Mouse (Mus musculus): ENCODE measurements around the gene Srgn. TPM values are rescaled to one million over a fixed set of nuclear protein-coding genes. Genes with fewer than 3 reads are reported as not detected.
"Not testable (repeated sequence)": the region's sequence is repeated elsewhere in the genome, so short reads cannot be mapped to it uniquely, and the experiment has no call there.

The Srgn gene
- total and polyA plus RNA-seq, 2 experiments from 2014 or later: 15.5 to 19.3 TPM

GRCm38 (mm10) chr10:62461321-62461720, 65.9 kb downstream of the Srgn start:
- no peak for DNase-seq (ENCODE audit: low spot score)

DNA sequence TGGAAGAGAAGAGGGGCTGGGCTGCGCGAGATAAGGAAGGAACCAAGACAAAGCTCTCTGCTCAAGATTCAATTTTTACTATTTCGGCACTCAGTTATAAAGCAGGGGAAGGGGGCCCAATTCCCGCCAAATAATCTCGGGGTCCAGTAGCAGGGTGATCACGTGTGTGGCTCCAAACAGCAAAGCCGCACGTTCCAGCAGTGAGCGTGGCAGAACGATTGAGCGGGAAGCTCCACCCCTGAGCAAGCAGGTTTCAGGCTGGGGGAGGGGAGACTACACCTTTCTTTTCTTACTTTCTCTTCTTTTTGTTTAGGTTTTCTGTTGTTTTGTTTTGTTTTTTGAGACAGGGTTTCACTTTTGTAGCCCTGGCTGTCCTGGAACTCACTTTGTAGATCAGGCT, 75.2 kb downstream of the Srgn start:
- H3K27ac ChIP-seq (ENCODE audit: low read depth, low read length); H3K9me3 ChIP-seq (ENCODE audit: low read length); ATAC-seq (ENCODE audit: low FRiP score); H3K4me2 ChIP-seq (ENCODE audit: low read depth, low read length, poor library complexity, severe bottlenecking); H3K4me3 ChIP-seq (ENCODE audit: low read depth, low read length); H3K4me1 ChIP-seq (ENCODE audit: insufficient read depth, low read length); H3K9ac ChIP-seq (replicated peaks; ENCODE audit: low read length, poor library complexity, severe bottlenecking); DNase-seq (ENCODE audit: low spot score); H3K27me3 ChIP-seq (ENCODE audit: insufficient read depth, low read length): not testable (repeated sequence)
- 75% methylated on average over 11 of the region's 11 CpGs for WGBS
- peaks cover 10% of the 10 kb centered on the region for H3K36me3 ChIP-seq (ENCODE audit: insufficient read depth, low read length)

More at GRCm38 (mm10) chr10:62461321-62461720, 65.9 kb downstream of the Srgn start:
- Histone ChIP-seq H3K4me3 (ENCODE audit: low read depth, low read length) (no peak overlapping the region), H3K36me3 (ENCODE audit: insufficient read depth, low read length) (peaks cover 20% of the 10 kb centered on the region; the same call in 1 of the 2 replicates), H3K4me2 (ENCODE audit: low read depth, low read length, poor library complexity, severe bottlenecking) (no peak overlapping the region), H3K4me1 (ENCODE audit: insufficient read depth, low read length) (no peaks in the 10 kb centered on the region), H3K27me3 (ENCODE audit: insufficient read depth, low read length) (no peaks in the 10 kb centered on the region), H3K27ac (ENCODE audit: low read depth, low read length) (no peak overlapping the region), H3K9ac (replicated peaks; ENCODE audit: low read length, poor library complexity, severe bottlenecking) (no peak overlapping the region), H3K9me3 (ENCODE audit: low read length) (no peaks in the 10 kb centered on the region)
- TF ChIP-seq CTCF (IDR thresholded peaks at IDR 0.05): no peak
- no peak for ATAC-seq (ENCODE audit: low FRiP score)

GRCm38 (mm10) chr10:62450280-62450640, 77.0 kb downstream of the Srgn start:
- no peak for DNase-seq (ENCODE audit: low spot score)
- Histone ChIP-seq H3K9me3 (ENCODE audit: low read length) (no peaks in the 10 kb centered on the region), H3K4me2 (ENCODE audit: low read depth, low read length, poor library complexity, severe bottlenecking) (peak overlapping the region; percentile 66), H3K27ac (ENCODE audit: low read depth, low read length) (peak overlapping the region; percentile 93), H3K4me1 (ENCODE audit: insufficient read depth, low read length) (peaks cover 8% of the 10 kb centered on the region; the same call in 1 of the 2 replicates), H3K36me3 (ENCODE audit: insufficient read depth, low read length) (peaks cover 19% of the 10 kb centered on the region), H3K9ac (replicated peaks; ENCODE audit: low read length, poor library complexity, severe bottlenecking) (0 out of 2 replicates have a peak overlapping the region, but pooled peaks have one; percentile 98), H3K27me3 (ENCODE audit: insufficient read depth, low read length) (no peaks in the 10 kb centered on the region), H3K4me3 (ENCODE audit: low read depth, low read length) (peak overlapping the region; percentile 94)
- 43% methylated on average over 18 of the region's 18 CpGs for WGBS
- no peak for ATAC-seq (ENCODE audit: low FRiP score)
- no peak for TF ChIP-seq CTCF (IDR thresholded peaks at IDR 0.05)

- TF ChIP-seq CTCF (IDR thresholded peaks at IDR 0.05): no peak
- Histone ChIP-seq H3K9me3 (ENCODE audit: low read length) (no peaks in the 10 kb centered on the region), H3K27me3 (ENCODE audit: insufficient read depth, low read length) (no peaks in the 10 kb centered on the region), H3K4me2 (ENCODE audit: low read depth, low read length, poor library complexity, severe bottlenecking) (peak within 1 kb of the TSS; percentile 66), H3K9ac (replicated peaks; ENCODE audit: low read length, poor library complexity, severe bottlenecking) (peak within 1 kb of the TSS; percentile 98), H3K36me3 (ENCODE audit: insufficient read depth, low read length) (peaks cover 25% of the 10 kb centered on the region), H3K27ac (ENCODE audit: low read depth, low read length) (peak within 1 kb of the TSS; percentile 93), H3K4me3 (ENCODE audit: low read depth, low read length) (peak within 1 kb of the TSS; percentile 94), H3K4me1 (ENCODE audit: insufficient read depth, low read length) (peaks cover 8% of the 10 kb centered on the region; the same call in 1 of the 2 replicates)
- peak; percentile 95 for ATAC-seq (ENCODE audit: low FRiP score)
- peak; percentile 95 for DNase-seq (ENCODE audit: low spot score)
- under 1% methylated on average over 73 of the region's 73 CpGs for WGBS
Measured at GRCm38 (mm10) chr10:62449364-62450279, 77.6 kb downstream of the Srgn start, which contains the start of the genes 4930507D05Rik and Supv3l1. TSS of gene 4930507D05Rik (plus strand) at chr10:62449489. TSS of gene Supv3l1 (minus strand) at chr10:62449738.

Other genes with a start within 250 kb of the Srgn start
- 103 and 119 TPM in 2 replicates for gene Hk1, start 147.5 kb downstream of the Srgn start, total RNA-seq (2014; rRNA removed)
- gene Hk1, start 147.5 kb downstream of the Srgn start, polyA plus RNA-seq (2015; fragmentation: Nextera tagmentation; extraction: Ambion mirVana): 157 and 163 TPM in 2 replicates
- gene Hkdc1, start 105.0 kb downstream of the Srgn start, total RNA-seq (2014; rRNA removed): 0.44 and 0.47 TPM in 2 replicates
- 0.29 and 0.46 TPM in 2 replicates for gene Hkdc1, start 105.0 kb downstream of the Srgn start, polyA plus RNA-seq (2015; fragmentation: Nextera tagmentation; extraction: Ambion mirVana)
- 1.7 and 2.7 TPM in 2 replicates for gene 4930507D05Rik, start 78.0 kb downstream of the Srgn start, total RNA-seq (2014; rRNA removed)
- 1.2 and 1.5 TPM in 2 replicates for gene 4930507D05Rik, start 78.0 kb downstream of the Srgn start, polyA plus RNA-seq (2015; fragmentation: Nextera tagmentation; extraction: Ambion mirVana)
- 23.4 and 26.6 TPM in 2 replicates for gene Supv3l1, start 77.7 kb downstream of the Srgn start, total RNA-seq (2014; rRNA removed)
- gene Supv3l1, start 77.7 kb downstream of the Srgn start, polyA plus RNA-seq (2015; fragmentation: Nextera tagmentation; extraction: Ambion mirVana): 15.5 and 16.1 TPM in 2 replicates
- gene Vps26a, start 40.6 kb downstream of the Srgn start, total RNA-seq (2014; rRNA removed): 28.6 and 31.4 TPM in 2 replicates
- gene Vps26a, start 40.6 kb downstream of the Srgn start, polyA plus RNA-seq (2015; fragmentation: Nextera tagmentation; extraction: Ambion mirVana): 41.8 and 42.6 TPM in 2 replicates
- 70.5 and 84.2 TPM in 2 replicates for gene Kif1bp, start 51.0 kb upstream of the Srgn start, total RNA-seq (2014; rRNA removed)
- 69.2 and 73.4 TPM in 2 replicates for gene Kif1bp, start 51.0 kb upstream of the Srgn start, polyA plus RNA-seq (2015; fragmentation: Nextera tagmentation; extraction: Ambion mirVana)
- 16.7 and 20.2 TPM in 2 replicates for gene Ddx21, start 74.8 kb upstream of the Srgn start, total RNA-seq (2014; rRNA removed)
- 8.7 and 10.6 TPM in 2 replicates for gene Ddx21, start 74.8 kb upstream of the Srgn start, polyA plus RNA-seq (2015; fragmentation: Nextera tagmentation; extraction: Ambion mirVana)
- 40.8 and 61.8 TPM in 2 replicates for gene Ddx50, start 123.8 kb upstream of the Srgn start, total RNA-seq (2014; rRNA removed)
- gene Ddx50, start 123.8 kb upstream of the Srgn start, polyA plus RNA-seq (2015; fragmentation: Nextera tagmentation; extraction: Ambion mirVana): 71.9 and 77.0 TPM in 2 replicates
- 6.7 TPM in 2 replicates for gene Stox1, start 198.7 kb upstream of the Srgn start, total RNA-seq (2014; rRNA removed)
- 6.2 and 6.3 TPM in 2 replicates for gene Stox1, start 198.7 kb upstream of the Srgn start, polyA plus RNA-seq (2015; fragmentation: Nextera tagmentation; extraction: Ambion mirVana)

All from midbrain, postnatal 0 days (tissue).